Mouse (Mus musculus) monocyte, adult 5-6 weeks (primary cell): ENCODE measurements around the gene Taf5l. TPM values are rescaled to one million over a fixed set of nuclear protein-coding genes. Genes with fewer than 3 reads are reported as not detected.

Experiments used
- total RNA-seq: library from RNA; stranded (forward); fragments of 200-1000, 200-491, 200-594 nt; gene quantifications from 3 replicates; pipeline ENCODE4 v1.2.3, GENCODE M21; 2017

Taf5l gene
- total RNA-seq, 1 experiment from 2014 or later, result 20.4 TPM

Other genes with a start within 250 kb of the Taf5l start
- 0.68 to 0.86 TPM (median 0.75 TPM) in 3 replicates for gene Rab4a, start 215.4 kb downstream of the Taf5l start, total RNA-seq
- gene Ccsap, start 161.2 kb downstream of the Taf5l start, total RNA-seq, result 3.1 to 8.9 TPM (median 6.7 TPM) in 3 replicates
- gene Acta1, start 126.6 kb downstream of the Taf5l start, total RNA-seq, result not detected in 3 replicates
- 9.4 to 12.3 TPM (median 10.7 TPM) in 3 replicates for gene Nup133, start 72.1 kb downstream of the Taf5l start, total RNA-seq
- gene Abcb10, start 38.3 kb downstream of the Taf5l start, total RNA-seq, result 6.3 to 7.8 TPM (median 7.2 TPM) in 3 replicates
- 5.7 to 7.1 TPM (median 6.0 TPM) in 3 replicates for gene Urb2, start 111 bp upstream of the Taf5l start, total RNA-seq
- 39.5 to 77.2 TPM (median 42.9 TPM) in 3 replicates for gene Galnt2, start 210.0 kb upstream of the Taf5l start, total RNA-seq